Mouse (Mus musculus) CH12F3 (cell line): ENCODE data around the gene Mef2b.

ENCODE experiments used
- in situ Hi-C: fragments of 300-500 bp; cut with MboI; formaldehyde crosslinking; loops from 2 replicates; pipeline ENCODE4 v1.14.3; 2020; ENCODE audit warnings: low sequenced_read_pairs

Mef2b gene

DNA sequence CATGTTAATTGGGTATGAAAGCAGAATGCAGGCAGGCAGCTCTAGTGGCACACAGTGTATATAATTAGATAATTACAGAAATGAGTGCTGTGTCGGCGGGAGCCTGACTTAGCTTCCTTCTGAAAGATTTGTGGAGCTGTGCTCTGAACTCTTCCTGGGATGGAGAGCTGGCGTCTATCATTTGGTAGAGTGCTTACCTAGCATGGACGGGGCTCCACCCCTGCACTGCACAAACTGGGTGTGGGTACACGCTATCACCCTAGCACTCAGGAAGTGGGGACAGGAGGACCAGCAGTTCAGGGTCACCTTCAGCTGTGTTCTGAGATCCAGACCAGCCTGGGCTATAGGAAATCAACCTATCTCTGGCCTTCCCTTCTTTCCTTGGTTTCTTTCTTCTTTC lies 33.8 kb downstream of the Mef2b start:
- in situ Hi-C loops: no loop called here

GRCm38 (mm10) chr8:70174079-70174478 lies 34.6 kb downstream of the Mef2b start:
- in situ Hi-C loops: no loop called here

- in situ Hi-C loops: no loop called here
Observed at GRCm38 (mm10) chr8:70178231-70178630, 38.7 kb downstream of the Mef2b start.

GRCm38 (mm10) chr8:70179082-70179481 lies 39.6 kb downstream of the Mef2b start:
- in situ Hi-C loops: no loop called here

DNA sequence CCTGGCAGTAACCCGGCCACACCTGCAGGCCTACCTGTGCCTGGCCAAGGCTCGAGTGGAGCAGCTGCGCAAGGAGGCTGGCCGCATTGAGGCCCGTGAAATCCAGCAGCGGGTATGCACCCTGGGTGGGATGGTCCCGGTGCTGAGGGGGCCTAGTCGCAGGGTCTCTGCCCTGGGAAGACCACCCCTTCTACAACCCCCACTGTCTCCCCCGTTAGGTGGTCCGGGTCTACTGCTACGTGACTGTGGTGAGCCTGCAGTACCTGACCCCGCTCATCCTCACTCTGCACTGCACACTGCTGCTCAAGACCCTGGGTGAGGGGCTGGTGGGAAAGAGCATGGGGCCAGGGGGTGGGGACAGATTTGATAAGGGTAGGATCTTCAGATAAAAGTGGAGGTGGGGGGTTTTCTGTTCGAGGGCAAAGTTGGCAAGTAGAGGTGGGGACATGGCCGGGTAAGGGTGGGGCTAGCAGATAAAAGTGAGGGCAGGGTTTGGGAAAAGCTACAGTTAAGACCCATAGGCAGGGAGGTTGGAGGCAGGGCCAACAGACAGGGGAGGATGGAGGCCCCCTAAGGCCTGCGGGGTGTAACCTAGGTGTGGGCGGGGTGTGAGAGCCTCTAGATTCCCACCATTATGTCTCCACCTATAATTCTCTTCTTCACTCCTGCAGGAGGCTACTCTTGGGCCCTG lies 41.8 kb downstream of the Mef2b start:
- in situ Hi-C loops: no loop called here

- in situ Hi-C loops: no loop called here
Observed at GRCm38 (mm10) chr8:70181903-70182252, 42.4 kb downstream of the Mef2b start.

- in situ Hi-C loops: no loop called here
Observed at GRCm38 (mm10) chr8:70183194-70183593, 43.7 kb downstream of the Mef2b start.

- in situ Hi-C loops: no loop called here
Observed at GRCm38 (mm10) chr8:70188707-70189106, 49.2 kb downstream of the Mef2b start.

- in situ Hi-C loops: no loop called here
Observed at GRCm38 (mm10) chr8:70193238-70193637, 53.7 kb downstream of the Mef2b start.

DNA sequence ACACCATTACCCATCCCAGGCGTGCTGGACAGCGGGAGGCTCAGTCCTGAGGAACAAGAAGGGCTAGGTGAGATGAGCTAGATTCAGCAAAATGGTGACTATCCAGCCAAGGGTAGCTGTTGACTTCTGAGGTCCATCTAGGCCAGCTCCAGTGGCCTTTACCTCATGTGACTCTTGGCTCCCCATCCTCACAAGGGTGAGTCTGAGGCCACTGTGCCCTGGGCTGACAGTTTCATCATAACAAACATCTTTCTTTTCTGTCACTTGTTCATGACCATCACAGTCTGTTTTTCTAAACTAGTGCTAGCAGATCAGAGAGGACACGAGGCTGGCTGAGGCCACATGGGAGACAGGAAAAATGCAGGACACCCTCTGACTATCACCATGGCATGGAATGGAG lies 54.7 kb downstream of the Mef2b start:
- in situ Hi-C loops: no loop called here

- in situ Hi-C loops: no loop called here
Observed at GRCm38 (mm10) chr8:70195762-70196161, 56.3 kb downstream of the Mef2b start.

DNA sequence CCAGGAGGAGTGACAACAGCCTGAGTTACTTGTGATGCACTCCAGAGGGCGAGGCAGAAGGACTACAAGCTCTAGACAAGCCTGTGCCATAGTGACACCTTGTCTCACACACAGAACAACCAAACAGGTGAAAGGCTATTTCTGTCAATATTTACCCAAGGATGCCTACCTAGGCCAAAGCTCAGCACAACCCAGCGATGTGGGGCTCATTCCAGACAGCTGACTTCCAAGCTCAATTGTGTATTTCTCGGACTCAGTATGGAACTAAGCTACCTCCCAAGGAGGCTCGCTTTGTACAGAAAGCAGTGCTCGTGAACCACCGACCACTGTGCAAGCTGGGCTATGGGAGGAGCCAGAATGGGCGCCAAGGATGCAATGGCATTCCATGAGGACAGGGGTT lies 58.1 kb downstream of the Mef2b start:
- in situ Hi-C loops: no loop called here

DNA sequence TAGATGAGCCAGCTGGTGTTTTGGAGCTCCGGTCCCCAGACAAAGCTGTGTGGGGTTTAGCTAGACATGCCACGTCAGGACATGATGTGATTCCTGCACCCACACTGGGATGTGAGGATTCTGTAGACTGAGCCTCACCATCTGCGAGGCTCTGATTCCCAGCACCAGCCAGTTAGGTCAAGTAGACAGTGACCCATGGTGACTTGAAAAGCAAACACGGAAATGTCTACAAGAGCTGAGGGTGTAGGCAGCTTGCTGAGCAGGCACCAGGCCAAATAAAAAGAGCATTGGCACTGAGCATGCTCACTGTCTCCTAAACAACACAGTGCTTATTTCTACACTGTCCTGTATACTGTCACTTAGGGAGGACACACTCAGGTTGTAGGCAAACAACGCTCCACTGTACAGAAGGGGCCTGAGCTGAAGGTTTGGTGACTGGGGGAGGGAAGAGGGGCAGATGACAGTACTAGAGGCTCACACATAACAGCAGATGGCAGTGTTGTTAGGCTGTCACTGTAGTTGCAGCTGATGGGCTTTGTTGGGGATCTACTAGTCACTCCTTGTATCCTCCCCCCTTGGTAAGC lies 60.7 kb downstream of the Mef2b start:
- in situ Hi-C loops: no loop called here

DNA sequence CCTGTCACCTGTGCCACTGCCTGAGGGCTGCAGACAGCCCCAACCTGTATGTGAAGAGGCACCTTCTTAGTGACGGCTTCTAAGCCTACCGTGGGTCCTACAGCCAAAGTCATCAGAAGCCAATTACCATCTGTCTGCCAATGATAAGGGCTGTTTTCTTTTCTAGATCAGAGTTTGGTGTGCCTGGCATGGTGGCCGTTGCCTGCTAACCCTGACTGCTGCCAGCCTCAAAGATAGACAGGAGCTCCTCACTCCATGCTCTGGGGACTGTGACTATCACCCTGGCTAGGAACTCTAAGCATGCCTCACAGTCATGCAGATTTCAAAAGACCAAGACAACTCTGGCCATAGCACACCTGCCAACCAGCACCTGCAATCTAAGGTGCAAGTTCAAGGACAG lies 61.9 kb downstream of the Mef2b start:
- in situ Hi-C loops: no loop called here

GRCm38 (mm10) chr8:70203072-70203471 lies 63.6 kb downstream of the Mef2b start:
- in situ Hi-C loops: no loop called here

DNA sequence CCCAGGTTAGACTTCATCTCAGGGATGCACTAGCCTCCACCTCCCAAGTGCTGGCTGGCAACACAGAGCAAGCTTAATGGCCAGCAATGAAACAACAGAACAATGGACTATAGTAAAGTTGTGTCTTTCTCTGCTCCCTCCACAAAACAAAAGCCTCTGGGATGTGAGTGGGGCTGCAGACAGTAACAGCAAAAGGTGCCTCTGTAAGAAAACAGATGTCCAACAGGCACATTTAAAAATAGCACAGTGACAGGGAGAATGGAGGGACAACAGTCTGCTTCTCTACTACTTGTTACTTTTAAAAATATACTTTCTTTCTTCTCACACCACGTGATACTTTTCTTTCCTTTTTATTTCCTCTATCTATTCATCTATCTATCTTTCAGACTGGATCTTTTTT lies 65.2 kb downstream of the Mef2b start:
- in situ Hi-C loops: no loop called here

DNA sequence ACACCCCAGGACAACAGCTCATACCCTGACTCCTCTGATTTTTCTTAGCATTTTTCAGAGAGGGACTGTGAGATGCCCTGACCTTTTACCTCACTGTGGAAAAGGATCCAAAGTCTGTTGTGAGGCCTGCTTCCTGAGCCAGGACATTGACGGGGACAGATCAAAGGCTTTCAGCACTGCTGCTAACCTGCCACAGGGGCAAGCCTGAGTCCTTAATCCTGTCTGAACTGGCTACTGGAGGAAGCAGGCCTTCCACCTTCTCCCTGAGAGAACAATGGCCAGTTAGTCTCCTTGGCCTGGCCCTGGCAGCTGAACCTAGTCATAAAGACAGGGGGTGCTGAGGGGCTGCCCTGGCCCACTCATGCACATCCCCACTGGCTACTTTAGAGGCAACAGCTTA lies 68.6 kb downstream of the Mef2b start:
- in situ Hi-C loops: no loop called here

- in situ Hi-C loops: no loop called here
Observed at GRCm38 (mm10) chr8:70210538-70210937, 71.0 kb downstream of the Mef2b start.

DNA sequence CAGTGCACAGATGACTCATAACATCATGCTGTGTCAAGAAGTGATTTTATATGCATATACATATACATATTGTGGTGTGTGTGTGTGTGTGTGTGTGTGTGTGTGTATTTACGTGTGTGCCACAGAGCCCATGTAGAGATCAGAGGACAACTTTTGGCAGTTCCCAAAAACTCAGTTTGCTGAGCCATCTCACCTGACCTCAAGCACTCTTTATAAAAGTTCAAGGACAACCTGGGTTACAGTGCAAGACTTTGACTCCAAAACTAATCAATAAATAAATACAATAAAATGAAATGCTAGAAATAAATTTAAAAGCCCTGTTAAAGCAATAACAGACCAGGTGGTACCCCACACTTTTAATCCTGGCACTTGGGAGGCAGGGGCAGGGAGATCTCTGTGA lies 71.8 kb downstream of the Mef2b start:
- in situ Hi-C loops: no loop called here

DNA sequence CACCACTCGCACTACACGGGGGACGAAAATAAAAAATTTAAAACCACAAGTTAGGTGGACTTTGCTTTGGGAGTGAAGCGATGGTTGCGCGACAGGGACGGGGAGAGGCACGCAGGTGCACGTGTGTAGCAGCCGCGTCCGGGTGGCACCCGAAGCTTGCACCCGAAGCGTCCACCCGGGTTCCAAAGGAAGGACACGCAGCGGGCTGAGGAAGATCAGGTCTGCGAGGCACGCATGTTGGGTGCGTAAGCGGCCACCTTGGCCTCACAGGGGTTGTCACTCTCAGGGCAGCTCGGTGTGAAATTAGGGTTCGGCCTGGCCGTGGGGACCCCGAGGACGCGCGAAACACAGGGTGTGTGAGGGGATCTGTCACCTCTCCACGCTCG lies 72.2 kb downstream of the Mef2b start:
- in situ Hi-C loops: no loop called here

- in situ Hi-C loops: no loop called here
Observed at GRCm38 (mm10) chr8:70212112-70213055, 72.9 kb downstream of the Mef2b start, which contains the start of gene Slc25a42. TSS of gene Slc25a42 (minus strand) at chr8:70212305.

GRCm38 (mm10) chr8:70214411-70214810 lies 74.9 kb downstream of the Mef2b start:
- in situ Hi-C loops: no loop called here
